Mouse (Mus musculus) lung, adult 2 months (tissue): ENCODE measurements around the gene Ptp4a2.

Source experiments
- CTCF ChIP-seq: fragments of 200-500 bp; IDR thresholded peaks from 2 replicates; pipeline ENCODE4 v1.5.1; 2011; ENCODE audit warnings: mild to moderate bottlenecking, low read length, control low read depth; ENCODE audit not compliant: insufficient read depth
- POLR2A ChIP-seq: fragments of 200-500 bp; IDR thresholded peaks from 2 replicates; pipeline ENCODE4 v1.6.1; 2011; ENCODE audit warnings: low read depth, mild to moderate bottlenecking, control low read depth, low read length, borderline replicate concordance; ENCODE audit errors: extremely low read depth

DNA sequence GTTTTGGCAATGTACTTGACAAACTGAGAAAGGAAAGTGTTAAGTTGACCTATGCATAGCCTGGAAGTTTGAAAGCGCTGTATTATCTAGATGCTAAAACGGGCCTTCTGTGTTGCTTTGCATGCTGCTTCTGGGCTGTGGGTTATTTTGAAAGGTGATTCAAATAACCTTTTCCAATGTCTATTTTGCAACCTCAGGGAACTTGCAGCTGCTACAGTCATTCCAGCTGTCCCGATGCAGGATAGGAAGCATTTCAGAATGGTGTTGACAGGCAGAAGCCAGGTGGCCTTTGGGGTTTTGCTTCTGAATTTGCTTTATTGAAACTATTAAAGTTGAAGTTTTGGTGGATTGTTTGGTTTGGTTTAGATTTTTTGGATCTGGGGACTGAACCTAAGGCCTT lies 17.1 kb downstream of the Ptp4a2 start:
- TF ChIP-seq CTCF (no peak), POLR2A (no peak)
